Mouse (Mus musculus) CH12.LX (cell line): Measurements from ENCODE around the gene Tacc3. TPM values are rescaled to one million over a fixed set of nuclear protein-coding genes. Genes with fewer than 3 reads are reported as not detected.

Source experiments
- DNase-seq: peaks from one replicate; pipeline ENCODE4 v3.0.0-alpha.2; 2013; ENCODE audit errors: extremely low read depth
- H3K27ac ChIP-seq: 2 replicates; pipeline ENCODE4 v1.5.1; 2012; ENCODE audit warnings: low read depth, mild to moderate bottlenecking, control low read depth, moderate library complexity; ENCODE audit not compliant: insufficient read depth
- H3K27me3 ChIP-seq: replicated peaks from 2 replicates; pipeline ENCODE3; 2012; ENCODE audit warnings: inconsistent platforms
- H3K36me3 ChIP-seq, 2 experiments: replicated peaks in 1 of 2; 2 replicates each; pipeline versions ENCODE3 to v1.6.1; 2012; ENCODE audit warnings: inconsistent platforms in 1 of 2, low read length in 1 of 2, mild to moderate bottlenecking in 1 of 2, mixed read lengths in 1 of 2, moderate library complexity in 1 of 2; ENCODE audit not compliant: control insufficient read depth in 1 of 2, insufficient read depth in 1 of 2
- H3K4me1 ChIP-seq, 2 experiments: 2 replicates each; pipeline ENCODE4 v1.6.1; 2012; ENCODE audit warnings: inconsistent platforms in 1 of 2, moderate library complexity in 1 of 2; ENCODE audit not compliant: insufficient read depth in 2 of 2, control insufficient read depth in 1 of 2
- H3K4me2 ChIP-seq: 2 replicates; pipeline ENCODE4 v1.6.1; 2012; ENCODE audit warnings: low read depth, mild to moderate bottlenecking, control low read depth; ENCODE audit not compliant: poor library complexity, insufficient read depth, severe bottlenecking
- H3K4me3 ChIP-seq, 3 experiments: fragments of 150-350 bp in 1 of 3; sonication (generic) in 1 of 3; replicated peaks in 1 of 3; 2 replicates each; pipeline versions ENCODE3 to v1.5.1; 2011 to 2012; ENCODE audit warnings: low read depth in 2 of 3, low read length in 2 of 3, mild to moderate bottlenecking in 2 of 3, moderate library complexity in 2 of 3, control low read depth in 1 of 3, improper control_type of control experiment in 1 of 3, inconsistent platforms in 1 of 3, mixed read lengths in 1 of 3; ENCODE audit not compliant: poor library complexity in 1 of 3
- H3K79me2 ChIP-seq: replicated peaks from 2 replicates; pipeline ENCODE4 v1.6.1; 2012; ENCODE audit warnings: mild to moderate bottlenecking, moderate library complexity; ENCODE audit not compliant: control insufficient read depth, poor library complexity, insufficient read depth, severe bottlenecking; ENCODE audit errors: extremely low read depth
- H3K9ac ChIP-seq: 2 replicates; pipeline ENCODE4 v1.6.1; 2012; ENCODE audit warnings: low read depth, mild to moderate bottlenecking, control low read depth, moderate library complexity; ENCODE audit not compliant: insufficient read depth
- H3K9me3 ChIP-seq: replicated peaks from 2 replicates; pipeline ENCODE3; 2012; ENCODE audit warnings: low read length, inconsistent platforms, mixed read lengths
- BHLHE40 ChIP-seq: IDR thresholded peaks from 2 replicates; pipeline ENCODE4 v1.6.1; 2011; ENCODE audit warnings: mild to moderate bottlenecking, low read depth, low read length, improper control_type of control experiment
- CHD1 ChIP-seq: IDR thresholded peaks from 2 replicates; pipeline ENCODE4 v1.6.1; 2012; ENCODE audit warnings: low read depth, low read length, improper control_type of control experiment, inconsistent platforms
- EP300 ChIP-seq: IDR thresholded peaks from 2 replicates; pipeline ENCODE4 v1.6.1; 2011; ENCODE audit warnings: low read length, improper control_type of control experiment
- ETS1 ChIP-seq: conservative IDR thresholded peaks from 2 replicates; pipeline ENCODE4 v1.6.1; 2012; ENCODE audit warnings: low read depth, mild to moderate bottlenecking, inconsistent platforms, low read length, improper control_type of control experiment, moderate library complexity
- HCFC1 ChIP-seq: IDR thresholded peaks from 2 replicates; pipeline ENCODE4 v1.6.1; 2012; ENCODE audit warnings: low read depth, mild to moderate bottlenecking, inconsistent platforms, low read length, improper control_type of control experiment
- IRF4 ChIP-seq: IDR thresholded peaks from 2 replicates; pipeline ENCODE4 v1.6.1; 2014; ENCODE audit warnings: low read depth, mild to moderate bottlenecking, inconsistent platforms, low read length, improper control_type of control experiment
- MEF2A ChIP-seq: IDR thresholded peaks from 2 replicates; pipeline ENCODE4 v1.6.1; 2014; ENCODE audit warnings: low read depth, mild to moderate bottlenecking, inconsistent platforms, low read length, improper control_type of control experiment, borderline replicate concordance
- NRF1 ChIP-seq: IDR thresholded peaks from 2 replicates; pipeline ENCODE4 v1.6.1; 2014; ENCODE audit warnings: low read depth, mild to moderate bottlenecking, inconsistent platforms, low read length, improper control_type of control experiment, moderate library complexity
- RAD21 ChIP-seq: IDR thresholded peaks from 2 replicates; pipeline ENCODE4 v1.6.1; 2011; ENCODE audit warnings: low read depth, mild to moderate bottlenecking, low read length, improper control_type of control experiment, moderate library complexity
- USF1 ChIP-seq: IDR thresholded peaks from 2 replicates; pipeline ENCODE4 v1.6.1; 2014; ENCODE audit warnings: low read depth, mild to moderate bottlenecking, inconsistent platforms, low read length, improper control_type of control experiment
- dilution Hi-C: fragments of 300-500 bp; cut with MboI; formaldehyde crosslinking; loops from 2 replicates; pipeline ENCODE4 v1.14.3; 2020; ENCODE audit warnings: low sequenced_read_pairs; ENCODE audit not compliant: extremely low pct_unique_long_range_greater_than_20kb, extremely low pct_ligation_motif_present
- in situ Hi-C: fragments of 300-500 bp; cut with MboI; formaldehyde crosslinking; loops from 3 replicates; pipeline ENCODE4 v1.14.3; 2019; ENCODE audit warnings: low sequenced_read_pairs, low pct_ligation_motif_present, low pct_unique_long_range_greater_than_20kb, mixed read lengths
- polyA plus RNA-seq: library from polyadenylated mRNA; unstranded; fragments of >175 nt; gene quantifications from 2 replicates; pipeline ENCODE4 v1.2.1, GENCODE M21; 2012; ENCODE audit warnings: low read depth; ENCODE audit not compliant: insufficient read length
- total RNA-seq, 2 experiments: library from RNA; depleted of rRNA; stranded (reverse); fragments of 300-350 nt in 1 of 2; fragments of >200 nt in 1 of 2; gene quantifications; 2 replicates each; pipeline ENCODE4 v1.2.3; 2012 to 2014

The Tacc3 gene
- total and polyA plus RNA-seq, 3 experiments, result 89.4 to 186 (median 160) TPM

- Histone ChIP-seq H3K9ac (no peak overlapping the region), H3K4me1 (peaks cover 3 to 9% of the 10 kb centered on the region in 2 experiments; a peak in 3 of 4 replicates), H3K4me3 (no peak overlapping the region), H3K79me2 (no peaks in the 10 kb centered on the region), H3K27ac (no peak overlapping the region), H3K36me3 (no peaks in the 10 kb centered on the region), H3K9me3 (no peaks in the 10 kb centered on the region), H3K4me2 (no peak overlapping the region), H3K27me3 (peaks cover 57% of the 10 kb centered on the region)
- in situ Hi-C loops, result no loop called here
- TF ChIP-seq NRF1 (no peak), ETS1 (no peak), RAD21 (no peak), EP300 (no peak), IRF4 (no peak)
- dilution Hi-C loops, result no loop called here
- no peak for DNase-seq
Observed at GRCm38 (mm10) chr5:33689852-33690645, 32.1 kb downstream of the Tacc3 start.

- TF ChIP-seq MEF2A, result no peak
- TF ChIP-seq EP300, result no peak
- TF ChIP-seq BHLHE40, result no peak
- TF ChIP-seq USF1, result no peak
- no peak for TF ChIP-seq CHD1
- no peak for DNase-seq
- Histone ChIP-seq H3K79me2 (no peaks in the 10 kb centered on the region), H3K27ac (no peak overlapping the region), H3K4me1 (peaks cover 12 to 25% of the 10 kb centered on the region in 2 experiments), H3K4me2 (no peak overlapping the region), H3K27me3 (peaks cover 57% of the 10 kb centered on the region), H3K9ac (no peak overlapping the region), H3K9me3 (no peaks in the 10 kb centered on the region), H3K4me3 (no peak overlapping the region), H3K36me3 (no peaks in the 10 kb centered on the region)
- in situ Hi-C loops (no loop called here), dilution Hi-C loops (no loop called here)
Observed at GRCm38 (mm10) chr5:33692393-33692792, 34.5 kb downstream of the Tacc3 start.

- dilution Hi-C loops (no loop called here), in situ Hi-C loops (no loop called here)
- H3K4me1 ChIP-seq, result peaks cover 12 to 25% of the 10 kb centered on the region in 2 experiments
- H3K36me3 ChIP-seq, result no peaks in the 10 kb centered on the region
- H3K4me2 ChIP-seq, result no peak overlapping the region; the same call in 1 of the 2 replicates
- no peaks in the 10 kb centered on the region for H3K9me3 ChIP-seq
- DNase-seq, result no peak
- peaks cover 61% of the 10 kb centered on the region for H3K27me3 ChIP-seq
- H3K4me3 ChIP-seq, result no peak overlapping the region
- H3K9ac ChIP-seq, result no peak overlapping the region
- H3K79me2 ChIP-seq, result no peaks in the 10 kb centered on the region
- H3K27ac ChIP-seq, result no peak overlapping the region
- TF ChIP-seq BHLHE40, result no peak
- TF ChIP-seq ETS1, result no peak
- no peak for TF ChIP-seq HCFC1
Observed at GRCm38 (mm10) chr5:33694461-33694847, 36.5 kb downstream of the Tacc3 start.
